Mouse (Mus musculus) midbrain, embryonic 14.5 days (tissue): ENCODE data around the gene Cpne5. TPM values are rescaled to one million over a fixed set of nuclear protein-coding genes. Genes with fewer than 3 reads are reported as not detected.

Experiments
- ATAC-seq: fragments of 200-750 bp; cut with Nextera tagmentation; 2 replicates; pipeline ENCODE4 v1.8.0; 2017; ENCODE audit warnings: moderate number of reproducible peaks, moderate library complexity; ENCODE audit not compliant: low FRiP score, low TSS enrichment
- DNase-seq: peaks from one replicate; pipeline ENCODE4 v3.0.0-alpha.2; 2015
- H3K27ac ChIP-seq: fragments of 300-500 bp; sonication (generic); replicated peaks from 2 replicates; pipeline ENCODE4 v1.5.1; 2014; ENCODE audit warnings: mild to moderate bottlenecking, low read depth, low read length, moderate library complexity
- H3K27me3 ChIP-seq: fragments of 300-500 bp; sonication (generic); 2 replicates; pipeline ENCODE4 v1.6.1; 2014; ENCODE audit warnings: low read length, control low read depth, mixed read lengths; ENCODE audit not compliant: control insufficient read depth, insufficient read depth
- H3K36me3 ChIP-seq: fragments of 300-500 bp; sonication (generic); 2 replicates; pipeline ENCODE4 v1.6.1; 2014; ENCODE audit warnings: low read length, control low read depth; ENCODE audit not compliant: control insufficient read depth, insufficient read depth
- H3K4me1 ChIP-seq: fragments of 300-500 bp; sonication (generic); 2 replicates; pipeline ENCODE4 v1.6.1; 2014; ENCODE audit warnings: mild to moderate bottlenecking, antibody characterized with exemption, low read length, control low read depth; ENCODE audit not compliant: control insufficient read depth, insufficient read depth
- H3K4me2 ChIP-seq: fragments of 300-500 bp; sonication (generic); 2 replicates; pipeline ENCODE4 v1.6.1; 2014; ENCODE audit warnings: mild to moderate bottlenecking, low read length, moderate library complexity
- H3K4me3 ChIP-seq: fragments of 300-500 bp; sonication (generic); replicated peaks from 2 replicates; pipeline ENCODE4 v1.5.1; 2014; ENCODE audit warnings: low read depth, low read length
- H3K9ac ChIP-seq: fragments of 300-500 bp; sonication (generic); replicated peaks from 2 replicates; pipeline ENCODE4 v1.6.1; 2014; ENCODE audit warnings: mild to moderate bottlenecking, low read length, moderate library complexity
- H3K9me3 ChIP-seq: fragments of 300-500 bp; sonication (generic); 2 replicates; pipeline ENCODE4 v1.6.1; 2016; ENCODE audit warnings: low read length, control low read depth, mixed read lengths; ENCODE audit not compliant: control insufficient read depth
- WGBS: fragments of 180-500 bp; shearing (Covaris S2); extraction: QIAGEN DNeasy Blood & Tissue Kit; methylation state at CpG from one replicate; pipeline ENCODE4 v1.1.7; 2014; 5-methylcytosine and 5-hydroxymethylcytosine counted together
- polyA plus RNA-seq: library from polyadenylated mRNA; unstranded; fragments of >200 nt; fragmentation: Nextera tagmentation; extraction: Ambion mirVana; gene quantifications from 2 replicates; pipeline ENCODE4 v1.2.1, GENCODE M21; 2014

Cpne5 gene
- polyA plus RNA-seq, 1 experiment from 2014 or later = 27.6 TPM

GRCm38 (mm10) chr17:29176391-29177267 is 61.3 kb downstream of the Cpne5 start:
- 12% methylated on average over 9 of the region's 9 CpGs for WGBS
- peak overlapping the region; percentile 27 for H3K4me2 ChIP-seq
- H3K9ac ChIP-seq = no peak overlapping the region

GRCm38 (mm10) chr17:29175693-29176092 is 62.3 kb downstream of the Cpne5 start:
- Histone ChIP-seq H3K36me3 (no peaks in the 10 kb centered on the region), H3K27me3 (no peaks in the 10 kb centered on the region), H3K27ac (peak overlapping the region; percentile 80), H3K4me2 (no peak overlapping the region), H3K9ac (no peak overlapping the region), H3K4me3 (no peak overlapping the region), H3K4me1 (peaks cover 11% of the 10 kb centered on the region), H3K9me3 (no peaks in the 10 kb centered on the region)
- ATAC-seq = no peak
- WGBS = 71% methylated on average over 3 of the region's 3 CpGs
- DNase-seq = no peak

More at GRCm38 (mm10) chr17:29176391-29177267, 61.3 kb downstream of the Cpne5 start:
- Histone ChIP-seq H3K9me3 (no peaks in the 10 kb centered on the region), H3K4me1 (peaks cover 11% of the 10 kb centered on the region), H3K4me3 (no peak overlapping the region), H3K27ac (peak overlapping the region; percentile 80), H3K27me3 (no peaks in the 10 kb centered on the region), H3K36me3 (no peaks in the 10 kb centered on the region)
- ATAC-seq (peak; percentile 72), DNase-seq (peak; percentile 90)

- H3K4me2 ChIP-seq = no peak overlapping the region
- H3K4me1 ChIP-seq = peaks cover 11% of the 10 kb centered on the region
- no peak overlapping the region for H3K9ac ChIP-seq
- DNase-seq (no peak), ATAC-seq (no peak)
- H3K27ac ChIP-seq = no peak overlapping the region
- no peaks in the 10 kb centered on the region for H3K9me3 ChIP-seq
- no peak overlapping the region for H3K4me3 ChIP-seq
- H3K27me3 ChIP-seq = no peaks in the 10 kb centered on the region
- no peaks in the 10 kb centered on the region for H3K36me3 ChIP-seq
- WGBS = 71% methylated on average over 8 of the region's 8 CpGs
Observed at GRCm38 (mm10) chr17:29173165-29173564, 64.8 kb downstream of the Cpne5 start.

- no peak overlapping the region for H3K27ac ChIP-seq
- 60% methylated on average over 10 of the region's 10 CpGs for whole genome bisulfite sequencing
Observed at GRCm38 (mm10) chr17:29172062-29172461, 65.9 kb downstream of the Cpne5 start.

GRCm38 (mm10) chr17:29171001-29171772 is 66.8 kb downstream of the Cpne5 start:
- Histone ChIP-seq H3K36me3 (no peaks in the 10 kb centered on the region), H3K27me3 (no peaks in the 10 kb centered on the region), H3K4me2 (no peak overlapping the region), H3K9me3 (no peaks in the 10 kb centered on the region), H3K9ac (no peak overlapping the region), H3K4me3 (no peak overlapping the region), H3K27ac (no peak overlapping the region), H3K4me1 (peaks cover 5% of the 10 kb centered on the region)
- WGBS = 22% methylated on average over 14 of the region's 14 CpGs
- DNase-seq = peak; percentile 85
- no peak; the same call in 1 of the 2 replicates for ATAC-seq

More at GRCm38 (mm10) chr17:29172062-29172461, 65.9 kb downstream of the Cpne5 start:
- Histone ChIP-seq H3K9me3 (no peaks in the 10 kb centered on the region), H3K36me3 (no peaks in the 10 kb centered on the region), H3K4me3 (no peak overlapping the region), H3K4me2 (no peak overlapping the region), H3K9ac (no peak overlapping the region), H3K4me1 (peaks cover 13% of the 10 kb centered on the region), H3K27me3 (no peaks in the 10 kb centered on the region)
- no peak for ATAC-seq
- DNase-seq = no peak

GRCm38 (mm10) chr17:29170431-29171000 is 67.5 kb downstream of the Cpne5 start:
- H3K27ac ChIP-seq = no peak overlapping the region
- no peak overlapping the region for H3K4me3 ChIP-seq
- H3K36me3 ChIP-seq = no peaks in the 10 kb centered on the region
- DNase-seq (no peak), ATAC-seq (no peak)
- H3K9me3 ChIP-seq = no peaks in the 10 kb centered on the region
- WGBS = 81% methylated on average over 14 of the region's 14 CpGs
- no peaks in the 10 kb centered on the region for H3K27me3 ChIP-seq
- H3K4me2 ChIP-seq = no peak overlapping the region
- no peak overlapping the region for H3K9ac ChIP-seq
- H3K4me1 ChIP-seq = peaks cover 9% of the 10 kb centered on the region

GRCm38 (mm10) chr17:29168996-29169601 is 68.9 kb downstream of the Cpne5 start:
- H3K9ac ChIP-seq = no peak overlapping the region
- peaks cover 22% of the 10 kb centered on the region for H3K4me1 ChIP-seq
- ATAC-seq (no peak), DNase-seq (no peak)
- no peak overlapping the region for H3K4me3 ChIP-seq
- H3K36me3 ChIP-seq = no peaks in the 10 kb centered on the region
- H3K27ac ChIP-seq = no peak overlapping the region
- WGBS = 79% methylated on average over 12 of the region's 12 CpGs
- H3K4me2 ChIP-seq = no peak overlapping the region
- no peaks in the 10 kb centered on the region for H3K9me3 ChIP-seq
- no peaks in the 10 kb centered on the region for H3K27me3 ChIP-seq

GRCm38 (mm10) chr17:29168438-29168837 is 69.5 kb downstream of the Cpne5 start:
- no peak overlapping the region for H3K9ac ChIP-seq
- ATAC-seq (no peak), DNase-seq (no peak)
- WGBS = 90% methylated on average over 4 of the region's 4 CpGs
- H3K27me3 ChIP-seq = no peaks in the 10 kb centered on the region
- no peak overlapping the region for H3K4me3 ChIP-seq
- no peak overlapping the region for H3K4me2 ChIP-seq
- H3K4me1 ChIP-seq = peaks cover 22% of the 10 kb centered on the region
- no peaks in the 10 kb centered on the region for H3K9me3 ChIP-seq
- no peaks in the 10 kb centered on the region for H3K36me3 ChIP-seq
- H3K27ac ChIP-seq = no peak overlapping the region
